Mouse (Mus musculus) bone marrow macrophage, adult 2 months (primary cell): Measurements from ENCODE around the gene Psmc1.

Experiments
- CTCF ChIP-seq: IDR thresholded peaks from 2 replicates; pipeline ENCODE4 v1.5.1; 2012; ENCODE audit warnings: low read depth, mild to moderate bottlenecking, low read length, moderate library complexity
- POLR2A ChIP-seq: IDR thresholded peaks from 2 replicates; pipeline ENCODE4 v1.6.1; 2012; ENCODE audit warnings: mild to moderate bottlenecking, low read depth, low read length, borderline replicate concordance

GRCm38 (mm10) chr12:100126968-100127865 lies 17.3 kb downstream of the Psmc1 start:
- TF ChIP-seq CTCF (no peak), POLR2A (no peak)
